Comparison of ENCODE assay signal across 8 mouse cellular contexts in the genomic region with DNA sequence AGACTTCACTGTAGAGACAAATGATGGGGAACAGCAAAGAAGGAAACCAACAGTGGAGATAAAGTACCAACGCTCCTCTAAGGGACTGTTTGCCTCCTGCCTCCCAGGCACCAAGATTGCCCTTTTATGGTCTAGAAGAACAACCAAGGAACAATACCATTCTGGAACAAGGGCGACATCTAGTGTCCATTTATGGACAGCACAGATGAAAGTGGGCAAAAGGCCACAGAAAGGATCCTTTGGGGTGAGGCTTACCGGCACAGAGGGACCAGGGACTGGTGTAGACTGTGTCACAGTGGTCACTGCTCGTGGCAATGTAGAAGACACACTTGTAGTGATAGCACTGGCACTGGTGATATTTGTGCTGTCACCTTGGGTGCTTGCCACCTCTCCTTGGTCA. TPM values are rescaled to one million over a fixed set of nuclear protein-coding genes. Genes with fewer than 3 reads are reported as not detected.
DNase-seq lines count a peak whose midpoint lies in the region; ATAC-seq and TF ChIP-seq lines count a peak whose summit lies in the region.

No protein-coding gene starts in this region.

- TF ChIP-seq EP300 in heart, adult 2 months (IDR thresholded peaks at IDR 0.05; ENCODE audit: insufficient read depth, low read depth, low read length) = 0 out of 2 replicates have a peak, but pooled peaks have one; percentile 28

- no peak overlapping the region for H3K9ac ChIP-seq in heart, adult 2 months (ENCODE audit: low read depth, low read length)
- no peak overlapping the region for H3K9ac ChIP-seq in liver, embryonic 13.5 days

- WGBS in heart, adult 2 months = 14% methylated on average over 4 of the region's 4 CpGs
- 30% methylated on average over 4 of the region's 4 CpGs for WGBS in liver, embryonic 13.5 days (ENCODE audit: insufficient replicate concordance)

- peak; percentile 84 for TF ChIP-seq CTCF in heart, adult 2 months (IDR thresholded peaks at IDR 0.05)

- no peaks in the 10 kb centered on the region for H3K4me1 ChIP-seq in heart, adult 2 months (ENCODE audit: control insufficient read depth, insufficient read depth, low read length)
- no peaks in the 10 kb centered on the region for H3K4me1 ChIP-seq in liver, embryonic 13.5 days (replicated peaks)

- no peaks in the 10 kb centered on the region for H3K27me3 ChIP-seq in heart, adult 2 months (ENCODE audit: control insufficient read depth, insufficient read depth, low read length)
- no peaks in the 10 kb centered on the region for H3K27me3 ChIP-seq in liver, embryonic 13.5 days
- no peaks in the 10 kb centered on the region for H3K27me3 ChIP-seq in myocyte (ENCODE audit: control insufficient read depth, insufficient read depth, insufficient read length)

- no peaks in the 10 kb centered on the region for H3K9me3 ChIP-seq in liver, embryonic 13.5 days (replicated peaks)

- H3K4me2 ChIP-seq in liver, embryonic 13.5 days = no peak overlapping the region
- no peak overlapping the region for H3K4me2 ChIP-seq in myocyte (ENCODE audit: low read depth)

- no peak overlapping the region for H3K4me3 ChIP-seq in heart, adult 2 months
- H3K4me3 ChIP-seq in liver, embryonic 13.5 days (replicated peaks) = no peak overlapping the region
- no peak overlapping the region for H3K4me3 ChIP-seq in myocyte

- ATAC-seq in liver, embryonic 13.5 days (ENCODE audit: low read depth) = peak; percentile 41

- no peak overlapping the region for H3ac ChIP-seq in myocyte (ENCODE audit: control insufficient read depth, insufficient read length)

- intact Hi-C loops in heart, adult 2 months (cut with DNase I) = loop anchor here (1.0 to 5.0 kb wide), 3 partner anchors 150 to 941 kb away; a partner anchor contains a TSS

- H3K27ac ChIP-seq in heart, adult 2 months = no peak overlapping the region
- no peak overlapping the region for H3K27ac ChIP-seq in liver, embryonic 13.5 days

- TF ChIP-seq POLR2A in heart, adult 2 months (IDR thresholded peaks at IDR 0.05; ENCODE audit: insufficient read depth, low read depth, low read length) = no peak
- TF ChIP-seq POLR2A in myocyte (IDR thresholded peaks at IDR 0.05; ENCODE audit: insufficient read length, low read depth) = no peak

- no peaks in the 10 kb centered on the region for H3K79me2 ChIP-seq in heart, adult 2 months (replicated peaks; ENCODE audit: control insufficient read depth, insufficient read depth, low read length)
- no peaks in the 10 kb centered on the region for H3K79me2 ChIP-seq in myocyte (ENCODE audit: control insufficient read depth, insufficient read depth)

- peak; percentile 67 to 71 for DNase-seq in B cell, adult 2 months
- DNase-seq in MN1 (ENCODE audit: low spot score) = peak; percentile 80
- peak; percentile 75 to 78 for DNase-seq in cerebellum, postnatal 10 days
- peak; percentile 46 to 53 for DNase-seq in heart, adult 2 months
- DNase-seq in kidney, adult 9 months = peak; percentile 75
- peak; percentile 28 for DNase-seq in liver, embryonic 13.5 days
- DNase-seq in thymus, postnatal 25 days = peak; percentile 50

- H3K36me3 ChIP-seq in heart, adult 2 months (ENCODE audit: control insufficient read depth, insufficient read depth, low read length) = no peaks in the 10 kb centered on the region
- peaks cover 100% of the 10 kb centered on the region for H3K36me3 ChIP-seq in liver, embryonic 13.5 days
- H3K36me3 ChIP-seq in myocyte (ENCODE audit: control insufficient read depth, insufficient read depth) = peaks cover 15% of the 10 kb centered on the region

TF ChIP-seq in myocyte, 11 proteins besides CTCF, POLR2A, EP300 and RAD21:
- TF ChIP-seq SRF (IDR thresholded peaks at IDR 0.05; ENCODE audit: control insufficient read depth, insufficient read length, low read depth) = peak; percentile 84
- TF ChIP-seq E2F4 (IDR thresholded peaks at IDR 0.05; ENCODE audit: insufficient read depth) = no peak
- TF ChIP-seq TCF3 (IDR thresholded peaks at IDR 0.05; ENCODE audit: insufficient read length, low read depth) = no peak

RNA-seq across cellular contexts. Expression of a gene that starts 17.5 kb away (rescaled TPM):
- 10 to 100 TPM; 37.0 to 37.9 TPM for total RNA-seq in heart, adult 2 months (2021)
- polyA plus RNA-seq in heart, adult 2 months (2012; rRNA removed) = 26.3 and 27.6 TPM in 2 replicates
- 34.9 and 38.5 TPM in 2 replicates for polyA plus RNA-seq in liver, embryonic 13.5 days (2015; fragmentation: Nextera tagmentation; extraction: Ambion mirVana)
- 38.1 TPM for polyA plus RNA-seq in myocyte (2012; fragmentation: generic; extraction: Trizol)

RNA-seq across cellular contexts. Expression of a gene that starts 18.0 kb away (rescaled TPM):
- 1 to 10 TPM; 3.7 to 7.1 TPM for total RNA-seq in heart, adult 2 months (2021)
- 5.1 and 7.3 TPM in 2 replicates for polyA plus RNA-seq in heart, adult 2 months (2012; rRNA removed)
- polyA plus RNA-seq in liver, embryonic 13.5 days (2015; fragmentation: Nextera tagmentation; extraction: Ambion mirVana) = 17.5 TPM in 2 replicates
- 103 TPM for polyA plus RNA-seq in myocyte (2012; fragmentation: generic; extraction: Trizol)

RNA-seq across cellular contexts. Expression of a gene that starts 26.9 kb away (rescaled TPM):
- 10 to 100 TPM; 50.2 to 63.7 TPM for total RNA-seq in heart, adult 2 months (2021)
- 57.2 and 64.5 TPM in 2 replicates for polyA plus RNA-seq in heart, adult 2 months (2012; rRNA removed)
- 129 and 131 TPM in 2 replicates for polyA plus RNA-seq in liver, embryonic 13.5 days (2015; fragmentation: Nextera tagmentation; extraction: Ambion mirVana)
- polyA plus RNA-seq in myocyte (2012; fragmentation: generic; extraction: Trizol) = 83.1 TPM

RNA-seq across cellular contexts. Expression of a gene that starts 27.0 kb away (rescaled TPM):
- total RNA-seq in heart, adult 2 months (2021) = 1 to 10 TPM; 1.5 to 1.8 TPM
- polyA plus RNA-seq in heart, adult 2 months (2012; rRNA removed) = 5.7 and 7.7 TPM in 2 replicates
- 4.7 and 4.8 TPM in 2 replicates for polyA plus RNA-seq in liver, embryonic 13.5 days (2015; fragmentation: Nextera tagmentation; extraction: Ambion mirVana)
- polyA plus RNA-seq in myocyte (2012; fragmentation: generic; extraction: Trizol) = 0.24 TPM

RNA-seq across cellular contexts. Expression of a gene that starts 52.7 kb away (rescaled TPM):
- 1 to 10 TPM; 2.1 to 3.7 TPM for total RNA-seq in heart, adult 2 months (2021)
- 2.9 and 3.3 TPM in 2 replicates for polyA plus RNA-seq in heart, adult 2 months (2012; rRNA removed)
- 0.16 and 0.19 TPM in 2 replicates for polyA plus RNA-seq in liver, embryonic 13.5 days (2015; fragmentation: Nextera tagmentation; extraction: Ambion mirVana)
- 0.65 TPM for polyA plus RNA-seq in myocyte (2012; fragmentation: generic; extraction: Trizol)

Comparison
In these comparisons a context has a peak if more than half of its experiments do, and no peak if none do; other contexts are left out.
1. DNase-seq: peak in every context shown above with its lines; median percentile 80 in MN1; 76 in cerebellum, postnatal 10 days; 75 in kidney, adult 9 months; 69 in B cell, adult 2 months; 50 in thymus, postnatal 25 days; 50 in heart, adult 2 months; 28 in liver, embryonic 13.5 days.